Mouse (Mus musculus): Measurements from ENCODE around the gene 2310057M21Rik.
"Not testable (repeated sequence)": the region's sequence is repeated elsewhere in the genome, so short reads cannot be mapped to it uniquely, and the experiment has no call there.

DNA sequence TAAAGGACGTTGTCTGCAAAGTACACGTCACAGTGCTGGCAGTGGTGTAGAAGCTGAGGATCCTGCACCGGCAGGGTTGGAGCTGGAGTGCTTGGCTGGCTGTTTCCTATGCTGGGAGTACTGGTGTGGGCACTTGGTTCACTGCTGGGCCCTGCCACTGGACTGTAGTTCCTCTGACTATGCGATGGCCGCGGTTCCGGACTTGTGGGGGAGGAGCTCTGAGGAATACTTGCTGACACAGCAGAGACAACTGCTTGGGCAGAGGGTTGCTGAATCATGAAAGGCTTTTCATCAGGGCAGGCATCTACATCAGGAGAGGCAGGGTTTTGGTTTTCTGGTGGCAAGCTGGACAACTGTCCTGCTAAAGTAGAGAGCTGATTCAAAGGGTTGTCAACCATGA is 29.2 kb upstream of the 2310057M21Rik start:
- TF ChIP-seq POLR2A (IDR thresholded peaks at IDR 0.05; ENCODE audit: insufficient read depth, low read depth, low read length); CTCF (IDR thresholded peaks at IDR 0.05): not testable (repeated sequence)

Measured in heart, adult 2 months (tissue).